Mouse (Mus musculus): ENCODE measurements around the gene Khdc1b. TPM values are rescaled to one million over a fixed set of nuclear protein-coding genes. Genes with fewer than 3 reads are reported as not detected.
A peak's percentile ranks its signal among the peaks of the same experiment; 100 is the strongest.
"Not testable (repeated sequence)": the region's sequence is repeated elsewhere in the genome, so short reads cannot be mapped to it uniquely, and the experiment has no call there.

Khdc1b gene
- 0.14 and 0.17 TPM in 2 replicates for polyA plus RNA-seq (2015; fragmentation: Nextera tagmentation; extraction: Ambion mirVana)

GRCm38 (mm10) chr1:21383256-21383655 is at the start of gene Khdc1b:
Khdc1b (plus strand) TSS chr1:21383556.
- ATAC-seq (ENCODE audit: low FRiP score, low read depth), result no peak
- Histone ChIP-seq H3K4me2 (replicated peaks) (no peak within 1 kb of the TSS), H3K9me3 (peaks cover 7% of the 10 kb centered on the region; the same call in 1 of the 2 replicates), H3K27me3 (no peaks in the 10 kb centered on the region), H3K36me3 (no peaks in the 10 kb centered on the region), H3K4me1 (no peaks in the 10 kb centered on the region), H3K9ac (no peak within 1 kb of the TSS), H3K27ac (no peak within 1 kb of the TSS), H3K4me3 (no peak within 1 kb of the TSS)
- WGBS, result 77% methylated on average over 1 of the region's 1 CpGs

GRCm38 (mm10) chr1:21335836-21336235 is 47.5 kb upstream of the Khdc1b start:
- no peaks in the 10 kb centered on the region for H3K4me1 ChIP-seq
- no peak overlapping the region for H3K4me2 ChIP-seq (replicated peaks)
- no peak for ATAC-seq (ENCODE audit: low FRiP score, low read depth)
- H3K9me3 ChIP-seq, result no peaks in the 10 kb centered on the region
- no peak overlapping the region for H3K4me3 ChIP-seq
- no peak overlapping the region for H3K27ac ChIP-seq
- H3K36me3 ChIP-seq, result no peaks in the 10 kb centered on the region
- H3K27me3 ChIP-seq, result no peaks in the 10 kb centered on the region
- no peak overlapping the region for H3K9ac ChIP-seq

GRCm38 (mm10) chr1:21340745-21341144 is 42.6 kb upstream of the Khdc1b start:
- Histone ChIP-seq H3K9me3 (no peaks in the 10 kb centered on the region), H3K9ac (no peak overlapping the region), H3K4me3 (no peak overlapping the region), H3K4me2 (replicated peaks) (no peak overlapping the region), H3K4me1 (no peaks in the 10 kb centered on the region), H3K36me3 (no peaks in the 10 kb centered on the region), H3K27ac (no peak overlapping the region), H3K27me3 (no peaks in the 10 kb centered on the region)
- WGBS, result 97% methylated on average over 1 of the region's 1 CpGs
- no peak for ATAC-seq (ENCODE audit: low FRiP score, low read depth)

GRCm38 (mm10) chr1:21344253-21344652 is 39.1 kb upstream of the Khdc1b start:
- Histone ChIP-seq H3K4me1 (no peaks in the 10 kb centered on the region), H3K27ac (no peak overlapping the region), H3K36me3 (no peaks in the 10 kb centered on the region), H3K9me3 (no peaks in the 10 kb centered on the region), H3K27me3 (no peaks in the 10 kb centered on the region), H3K4me2 (replicated peaks) (no peak overlapping the region), H3K4me3 (no peak overlapping the region), H3K9ac (no peak overlapping the region)
- ATAC-seq (ENCODE audit: low FRiP score, low read depth), result no peak
- WGBS, result 62% methylated on average over 4 of the region's 4 CpGs

- 89% methylated on average over 7 of the region's 7 CpGs for WGBS
- H3K36me3 ChIP-seq; H3K4me2 ChIP-seq (replicated peaks); H3K9ac ChIP-seq; H3K27me3 ChIP-seq; H3K4me3 ChIP-seq; ATAC-seq (ENCODE audit: low FRiP score, low read depth); H3K9me3 ChIP-seq; H3K27ac ChIP-seq; H3K4me1 ChIP-seq: not testable (repeated sequence)
These were observed 38.6 kb upstream of the Khdc1b start for GRCm38 (mm10) chr1:21344752-21345151.

GRCm38 (mm10) chr1:21349341-21349740 is 34.0 kb upstream of the Khdc1b start, which contains the start of gene Khdc1a:
Khdc1a (plus strand) TSS chr1:21349641.
- H3K4me3 ChIP-seq, result no peak within 1 kb of the TSS
- no peaks in the 10 kb centered on the region for H3K9me3 ChIP-seq
- H3K36me3 ChIP-seq, result no peaks in the 10 kb centered on the region
- no peak within 1 kb of the TSS for H3K4me2 ChIP-seq (replicated peaks)
- H3K9ac ChIP-seq, result no peak within 1 kb of the TSS
- 67% methylated on average over 2 of the region's 2 CpGs for WGBS
- no peak within 1 kb of the TSS for H3K27ac ChIP-seq
- no peak for ATAC-seq (ENCODE audit: low FRiP score, low read depth)
- H3K4me1 ChIP-seq, result no peaks in the 10 kb centered on the region
- no peaks in the 10 kb centered on the region for H3K27me3 ChIP-seq

GRCm38 (mm10) chr1:21368031-21368430 is 15.3 kb upstream of the Khdc1b start, which contains the start of gene Khdc1c:
Khdc1c (plus strand) TSS chr1:21368331.
- WGBS, result 65% methylated on average over 1 of the region's 1 CpGs
- ATAC-seq (ENCODE audit: low FRiP score, low read depth), result not testable (repeated sequence)

GRCm38 (mm10) chr1:21391138-21391671 is 7.8 kb downstream of the Khdc1b start:
- peak; percentile 24; the same call in 1 of the 2 replicates for ATAC-seq (ENCODE audit: low FRiP score, low read depth)
- Histone ChIP-seq H3K27ac (no peak overlapping the region), H3K4me1 (no peaks in the 10 kb centered on the region), H3K9me3 (no peaks in the 10 kb centered on the region), H3K36me3 (no peaks in the 10 kb centered on the region), H3K27me3 (no peaks in the 10 kb centered on the region), H3K9ac (no peak overlapping the region), H3K4me2 (replicated peaks) (no peak overlapping the region), H3K4me3 (no peak overlapping the region)
- 53% methylated on average over 6 of the region's 6 CpGs for WGBS

More at GRCm38 (mm10) chr1:21368031-21368430, 15.3 kb upstream of the Khdc1b start, which contains the start of gene Khdc1c:
- not testable (repeated sequence) for H3K9ac ChIP-seq; H3K36me3 ChIP-seq; H3K4me2 ChIP-seq (replicated peaks); H3K27ac ChIP-seq; H3K4me1 ChIP-seq; H3K4me3 ChIP-seq; H3K27me3 ChIP-seq; H3K9me3 ChIP-seq

GRCm38 (mm10) chr1:21402804-21403203 is 19.4 kb downstream of the Khdc1b start:
- Histone ChIP-seq H3K4me1 (no peaks in the 10 kb centered on the region), H3K4me2 (replicated peaks) (no peak overlapping the region), H3K36me3 (no peaks in the 10 kb centered on the region), H3K9me3 (no peaks in the 10 kb centered on the region), H3K27me3 (no peaks in the 10 kb centered on the region), H3K27ac (no peak overlapping the region), H3K9ac (no peak overlapping the region), H3K4me3 (no peak overlapping the region)
- 73% methylated on average over 8 of the region's 8 CpGs for WGBS
- no peak for ATAC-seq (ENCODE audit: low FRiP score, low read depth)

- Histone ChIP-seq H3K27ac (no peak overlapping the region), H3K36me3 (no peaks in the 10 kb centered on the region), H3K9ac (no peak overlapping the region), H3K4me1 (no peaks in the 10 kb centered on the region), H3K9me3 (no peaks in the 10 kb centered on the region), H3K4me3 (no peak overlapping the region), H3K4me2 (replicated peaks) (no peak overlapping the region), H3K27me3 (no peaks in the 10 kb centered on the region)
- no peak for ATAC-seq (ENCODE audit: low FRiP score, low read depth)
- WGBS, result 41% methylated on average over 2 of the region's 2 CpGs
These were observed 23.9 kb downstream of the Khdc1b start for GRCm38 (mm10) chr1:21407266-21407665.

GRCm38 (mm10) chr1:21411331-21412196 is 28.2 kb downstream of the Khdc1b start:
- 51% methylated on average over 18 of the region's 18 CpGs for WGBS
- H3K4me2 ChIP-seq (replicated peaks), result 0 out of 2 replicates have a peak overlapping the region, but pooled peaks have one; percentile 15
- H3K9me3 ChIP-seq, result no peaks in the 10 kb centered on the region
- H3K36me3 ChIP-seq, result no peaks in the 10 kb centered on the region
- no peak overlapping the region for H3K9ac ChIP-seq
- no peaks in the 10 kb centered on the region for H3K4me1 ChIP-seq
- no peak overlapping the region for H3K4me3 ChIP-seq
- H3K27ac ChIP-seq, result no peak overlapping the region
- H3K27me3 ChIP-seq, result no peaks in the 10 kb centered on the region
- peak; percentile 69; the same call in 1 of the 2 replicates for ATAC-seq (ENCODE audit: low FRiP score, low read depth)

- ATAC-seq (ENCODE audit: low FRiP score, low read depth), result no peak
- Histone ChIP-seq H3K36me3 (no peaks in the 10 kb centered on the region), H3K9me3 (no peaks in the 10 kb centered on the region), H3K27ac (no peak overlapping the region), H3K9ac (no peak overlapping the region), H3K4me1 (no peaks in the 10 kb centered on the region), H3K27me3 (no peaks in the 10 kb centered on the region), H3K4me2 (replicated peaks) (no peak overlapping the region), H3K4me3 (no peak overlapping the region)
- 79% methylated on average over 2 of the region's 2 CpGs for WGBS
These were observed 28.8 kb downstream of the Khdc1b start for GRCm38 (mm10) chr1:21412197-21412555.

Data from limb, embryonic 13.5 days (tissue).